Mouse (Mus musculus) intestine, embryonic 14.5 days (tissue): Measurements from ENCODE around the gene Fhit. TPM values are rescaled to one million over a fixed set of nuclear protein-coding genes. Genes with fewer than 3 reads are reported as not detected.

Experiments used
- ATAC-seq: fragments of 200-750 bp; cut with Nextera tagmentation; replicated peaks from 2 replicates; pipeline ENCODE4 v1.8.0; 2017; ENCODE audit warnings: low read depth, moderate number of reproducible peaks, moderate TSS enrichment, moderate library complexity; ENCODE audit not compliant: low FRiP score, low TSS enrichment
- DNase-seq: peaks from one replicate; pipeline ENCODE4 v3.0.0-alpha.2; 2018; ENCODE audit warnings: low spot score
- H3K27ac ChIP-seq: fragments of 300-500 bp; sonication (generic); 2 replicates; pipeline ENCODE4 v1.5.1; 2014; ENCODE audit warnings: low read depth, mild to moderate bottlenecking, control low read depth
- H3K27me3 ChIP-seq: fragments of 300-500 bp; sonication (generic); replicated peaks from 2 replicates; pipeline ENCODE4 v1.6.1; 2014; ENCODE audit warnings: low read length, control low read depth; ENCODE audit not compliant: control insufficient read depth, insufficient read depth
- H3K36me3 ChIP-seq: fragments of 300-500 bp; sonication (generic); 2 replicates; pipeline ENCODE4 v1.6.1; 2014; ENCODE audit warnings: low read length, control low read depth; ENCODE audit not compliant: control insufficient read depth, insufficient read depth
- H3K4me1 ChIP-seq: fragments of 300-500 bp; sonication (generic); replicated peaks from 2 replicates; pipeline ENCODE4 v1.6.1; 2014; ENCODE audit warnings: low read length, control low read depth, mixed read lengths; ENCODE audit not compliant: control insufficient read depth, insufficient read depth
- H3K4me2 ChIP-seq: fragments of 300-500 bp; sonication (generic); 2 replicates; pipeline ENCODE4 v1.6.1; 2014; ENCODE audit warnings: low read length
- H3K4me3 ChIP-seq: fragments of 300-500 bp; sonication (generic); 2 replicates; pipeline ENCODE4 v1.5.1; 2014; ENCODE audit warnings: low read depth, low read length, control low read depth, mixed read lengths
- H3K9ac ChIP-seq: fragments of 300-500 bp; sonication (generic); 2 replicates; pipeline ENCODE4 v1.6.1; 2014; ENCODE audit warnings: mild to moderate bottlenecking, low read length
- H3K9me3 ChIP-seq: fragments of 300-500 bp; sonication (generic); 2 replicates; pipeline ENCODE4 v1.6.1; 2016; ENCODE audit warnings: low read length, control low read depth; ENCODE audit not compliant: control insufficient read depth
- WGBS: fragments of 180-500 bp; shearing (Covaris S2); extraction: QIAGEN DNeasy Blood & Tissue Kit; methylation state at CpG from one replicate; pipeline ENCODE4 v1.1.7; 2014; 5-methylcytosine and 5-hydroxymethylcytosine counted together
- polyA plus RNA-seq: library from polyadenylated mRNA; unstranded; fragments of >200 nt; fragmentation: Nextera tagmentation; extraction: Ambion mirVana; gene quantifications from 2 replicates; pipeline ENCODE4 v1.2.1, GENCODE M21; 2014

The Fhit gene
- polyA plus RNA-seq, 1 experiment from 2014 or later = 15.6 TPM

DNA sequence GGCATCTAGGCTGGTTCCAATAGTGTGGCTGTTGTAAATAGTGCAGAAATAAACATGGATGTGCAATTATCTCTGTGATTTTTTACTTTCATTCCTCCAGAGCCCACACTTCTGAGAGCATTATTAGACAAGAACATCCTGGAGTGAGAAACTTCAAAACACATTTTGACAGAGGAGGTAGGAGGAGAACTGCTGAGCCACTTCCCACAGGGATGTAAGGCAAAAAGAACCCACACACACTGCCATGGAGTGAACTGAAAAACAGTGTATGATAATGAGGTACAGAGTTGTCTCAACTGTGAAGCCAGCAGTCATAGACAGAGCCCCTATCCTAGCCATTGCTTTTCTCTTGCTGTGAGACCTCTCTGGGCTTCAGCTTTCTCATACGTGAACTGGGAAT is 1652.2 kb downstream of the Fhit start:
- no peaks in the 10 kb centered on the region for H3K27me3 ChIP-seq
- DNase-seq (no peak), ATAC-seq (no peak)
- no peak overlapping the region for H3K27ac ChIP-seq
- H3K4me2 ChIP-seq = no peak overlapping the region
- H3K4me3 ChIP-seq = no peak overlapping the region
- 67% methylated on average over 1 of the region's 1 CpGs for WGBS
- H3K4me1 ChIP-seq = no peaks in the 10 kb centered on the region
- no peaks in the 10 kb centered on the region for H3K9me3 ChIP-seq
- no peaks in the 10 kb centered on the region for H3K36me3 ChIP-seq
- no peak overlapping the region for H3K9ac ChIP-seq

Other genes with a start within 250 kb of the Fhit start
- gene Gm3839, start 194.7 kb upstream of the Fhit start, polyA plus RNA-seq = 1.7 and 1.8 TPM in 2 replicates